Mouse (Mus musculus) CH12.LX (cell line): ENCODE measurements around the gene Lrp11. TPM values are rescaled to one million over a fixed set of nuclear protein-coding genes. Genes with fewer than 3 reads are reported as not detected.
A peak's percentile ranks its signal among the peaks of the same experiment; 100 is the strongest.

Source experiments
- DNase-seq: peaks from one replicate; pipeline ENCODE4 v3.0.0-alpha.2; 2013; ENCODE audit errors: extremely low read depth
- H3K27ac ChIP-seq: 2 replicates; pipeline ENCODE4 v1.5.1; 2012; ENCODE audit warnings: low read depth, mild to moderate bottlenecking, control low read depth, moderate library complexity; ENCODE audit not compliant: insufficient read depth
- H3K27me3 ChIP-seq: replicated peaks from 2 replicates; pipeline ENCODE3; 2012; ENCODE audit warnings: inconsistent platforms
- H3K36me3 ChIP-seq, 2 experiments: replicated peaks in 1 of 2; 2 replicates each; pipeline versions ENCODE3 to v1.6.1; 2012; ENCODE audit warnings: inconsistent platforms in 1 of 2, low read length in 1 of 2, mild to moderate bottlenecking in 1 of 2, mixed read lengths in 1 of 2, moderate library complexity in 1 of 2; ENCODE audit not compliant: control insufficient read depth in 1 of 2, insufficient read depth in 1 of 2
- H3K4me1 ChIP-seq, 2 experiments: 2 replicates each; pipeline ENCODE4 v1.6.1; 2012; ENCODE audit warnings: inconsistent platforms in 1 of 2, moderate library complexity in 1 of 2; ENCODE audit not compliant: insufficient read depth in 2 of 2, control insufficient read depth in 1 of 2
- H3K4me2 ChIP-seq: 2 replicates; pipeline ENCODE4 v1.6.1; 2012; ENCODE audit warnings: low read depth, mild to moderate bottlenecking, control low read depth; ENCODE audit not compliant: poor library complexity, insufficient read depth, severe bottlenecking
- H3K4me3 ChIP-seq, 3 experiments: fragments of 150-350 bp in 1 of 3; sonication (generic) in 1 of 3; replicated peaks in 1 of 3; 2 replicates each; pipeline versions ENCODE3 to v1.5.1; 2011 to 2012; ENCODE audit warnings: low read depth in 2 of 3, low read length in 2 of 3, mild to moderate bottlenecking in 2 of 3, moderate library complexity in 2 of 3, control low read depth in 1 of 3, improper control_type of control experiment in 1 of 3, inconsistent platforms in 1 of 3, mixed read lengths in 1 of 3; ENCODE audit not compliant: poor library complexity in 1 of 3
- H3K79me2 ChIP-seq: replicated peaks from 2 replicates; pipeline ENCODE4 v1.6.1; 2012; ENCODE audit warnings: mild to moderate bottlenecking, moderate library complexity; ENCODE audit not compliant: control insufficient read depth, poor library complexity, insufficient read depth, severe bottlenecking; ENCODE audit errors: extremely low read depth
- H3K9ac ChIP-seq: 2 replicates; pipeline ENCODE4 v1.6.1; 2012; ENCODE audit warnings: low read depth, mild to moderate bottlenecking, control low read depth, moderate library complexity; ENCODE audit not compliant: insufficient read depth
- H3K9me3 ChIP-seq: replicated peaks from 2 replicates; pipeline ENCODE3; 2012; ENCODE audit warnings: low read length, inconsistent platforms, mixed read lengths
- BHLHE40 ChIP-seq: IDR thresholded peaks from 2 replicates; pipeline ENCODE4 v1.6.1; 2011; ENCODE audit warnings: mild to moderate bottlenecking, low read depth, low read length, improper control_type of control experiment
- CTCF ChIP-seq, 2 experiments: IDR thresholded peaks in 1 of 2; conservative IDR thresholded peaks in 1 of 2; 2 replicates each; pipeline ENCODE4 v1.5.1; 2011 to 2012; ENCODE audit warnings: low read depth in 2 of 2, low read length in 2 of 2, improper control_type of control experiment in 1 of 2, inconsistent platforms in 1 of 2, mild to moderate bottlenecking in 1 of 2, moderate library complexity in 1 of 2
- E2F4 ChIP-seq: IDR thresholded peaks from 2 replicates; pipeline ENCODE4 v1.6.1; 2011; ENCODE audit warnings: low read depth, low read length, improper control_type of control experiment; ENCODE audit not compliant: insufficient replicate concordance
- ELF1 ChIP-seq: IDR thresholded peaks from 2 replicates; pipeline ENCODE4 v1.6.1; 2014; ENCODE audit warnings: low read depth, mild to moderate bottlenecking, inconsistent platforms, low read length, improper control_type of control experiment
- EP300 ChIP-seq: IDR thresholded peaks from 2 replicates; pipeline ENCODE4 v1.6.1; 2011; ENCODE audit warnings: low read length, improper control_type of control experiment
- IRF4 ChIP-seq: IDR thresholded peaks from 2 replicates; pipeline ENCODE4 v1.6.1; 2014; ENCODE audit warnings: low read depth, mild to moderate bottlenecking, inconsistent platforms, low read length, improper control_type of control experiment
- JUND ChIP-seq: conservative IDR thresholded peaks from 2 replicates; pipeline ENCODE4 v1.6.1; 2011; ENCODE audit warnings: low read depth, low read length, improper control_type of control experiment
- MXI1 ChIP-seq: IDR thresholded peaks from 2 replicates; pipeline ENCODE4 v1.6.1; 2011; ENCODE audit warnings: mild to moderate bottlenecking, low read depth, low read length, improper control_type of control experiment
- MYC ChIP-seq: IDR thresholded peaks from 2 replicates; pipeline ENCODE4 v1.6.1; 2011; ENCODE audit warnings: low read depth, mild to moderate bottlenecking, improper control_type of control experiment, low read length
- NELFE ChIP-seq: IDR thresholded peaks from 2 replicates; pipeline ENCODE4 v1.6.1; 2011; ENCODE audit warnings: low read depth, low read length, improper control_type of control experiment
- NRF1 ChIP-seq: IDR thresholded peaks from 2 replicates; pipeline ENCODE4 v1.6.1; 2014; ENCODE audit warnings: low read depth, mild to moderate bottlenecking, inconsistent platforms, low read length, improper control_type of control experiment, moderate library complexity
- PAX5 ChIP-seq: IDR thresholded peaks from 2 replicates; pipeline ENCODE4 v1.6.1; 2012; ENCODE audit warnings: low read length, inconsistent platforms, mixed read lengths
- POLR2A ChIP-seq: IDR thresholded peaks from 2 replicates; pipeline ENCODE4 v1.6.1; 2011; ENCODE audit warnings: low read depth, mild to moderate bottlenecking, improper control_type of control experiment, low read length
- RAD21 ChIP-seq: IDR thresholded peaks from 2 replicates; pipeline ENCODE4 v1.6.1; 2011; ENCODE audit warnings: low read depth, mild to moderate bottlenecking, low read length, improper control_type of control experiment, moderate library complexity
- SIN3A ChIP-seq: IDR thresholded peaks from 2 replicates; pipeline ENCODE4 v1.6.1; 2012; ENCODE audit warnings: low read length, improper control_type of control experiment, inconsistent platforms
- SMC3 ChIP-seq: IDR thresholded peaks from 2 replicates; pipeline ENCODE4 v1.6.1; 2011; ENCODE audit warnings: low read depth, low read length, improper control_type of control experiment
- TBP ChIP-seq: conservative IDR thresholded peaks from 2 replicates; pipeline ENCODE4 v1.6.1; 2011; ENCODE audit warnings: low read depth, low read length, improper control_type of control experiment
- USF1 ChIP-seq: IDR thresholded peaks from 2 replicates; pipeline ENCODE4 v1.6.1; 2014; ENCODE audit warnings: low read depth, mild to moderate bottlenecking, inconsistent platforms, low read length, improper control_type of control experiment
- ZC3H11A ChIP-seq: IDR thresholded peaks from 2 replicates; pipeline ENCODE4 v1.6.1; 2012; ENCODE audit warnings: low read depth, mild to moderate bottlenecking, inconsistent platforms, low read length, improper control_type of control experiment
- ZKSCAN1 ChIP-seq: IDR thresholded peaks from 2 replicates; pipeline ENCODE4 v1.6.1; 2012; ENCODE audit warnings: low read depth, inconsistent platforms, low read length, improper control_type of control experiment, borderline replicate concordance
- ZMIZ1 ChIP-seq: IDR thresholded peaks from 2 replicates; pipeline ENCODE4 v1.6.1; 2012; ENCODE audit warnings: low read depth, mild to moderate bottlenecking, inconsistent platforms, low read length, improper control_type of control experiment
- ZNF384 ChIP-seq: IDR thresholded peaks from 2 replicates; pipeline ENCODE4 v1.6.1; 2012; ENCODE audit warnings: low read depth, low read length, improper control_type of control experiment, inconsistent platforms
- dilution Hi-C: fragments of 300-500 bp; cut with MboI; formaldehyde crosslinking; loops from 2 replicates; pipeline ENCODE4 v1.14.3; 2020; ENCODE audit warnings: low sequenced_read_pairs; ENCODE audit not compliant: extremely low pct_unique_long_range_greater_than_20kb, extremely low pct_ligation_motif_present
- in situ Hi-C: fragments of 300-500 bp; cut with MboI; formaldehyde crosslinking; loops from 3 replicates; pipeline ENCODE4 v1.14.3; 2019; ENCODE audit warnings: low sequenced_read_pairs, low pct_ligation_motif_present, low pct_unique_long_range_greater_than_20kb, mixed read lengths
- polyA plus RNA-seq: library from polyadenylated mRNA; unstranded; fragments of >175 nt; gene quantifications from 2 replicates; pipeline ENCODE4 v1.2.1, GENCODE M21; 2012; ENCODE audit warnings: low read depth; ENCODE audit not compliant: insufficient read length
- total RNA-seq, 2 experiments: library from RNA; depleted of rRNA; stranded (reverse); fragments of 300-350 nt in 1 of 2; fragments of >200 nt in 1 of 2; gene quantifications; 2 replicates each; pipeline ENCODE4 v1.2.3; 2012 to 2014

The Lrp11 gene
- total and polyA plus RNA-seq, 3 experiments: 4.7 to 6.0 (median 4.9) TPM

DNA sequence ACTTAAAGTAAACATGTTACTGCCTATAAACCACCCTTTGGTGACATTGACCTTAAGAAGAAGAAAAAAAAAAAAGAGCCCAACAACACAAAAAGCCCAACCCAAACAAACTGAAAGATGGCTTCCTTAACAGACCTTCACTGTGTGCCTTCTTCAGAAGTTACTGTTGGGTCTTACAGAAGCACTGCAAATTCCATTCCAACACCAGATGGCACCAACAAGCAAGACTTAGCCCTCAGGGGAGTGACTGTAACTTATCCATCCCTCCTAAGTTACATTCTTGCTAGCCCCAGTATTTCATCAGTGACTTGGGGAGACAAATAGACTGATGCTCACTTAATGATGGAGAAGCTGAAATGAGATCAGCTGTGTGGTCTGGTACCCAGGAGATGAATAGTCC lies 11.6 kb upstream of the Lrp11 start:
- no peaks in the 10 kb centered on the region for H3K79me2 ChIP-seq
- H3K4me3 ChIP-seq: no peak overlapping the region
- H3K9ac ChIP-seq: no peak overlapping the region
- peak; percentile 70 for DNase-seq
- no peak overlapping the region for H3K27ac ChIP-seq
- H3K27me3 ChIP-seq: no peaks in the 10 kb centered on the region
- no peak overlapping the region for H3K4me2 ChIP-seq
- peaks cover 9 to 18% of the 10 kb centered on the region in 2 experiments for H3K4me1 ChIP-seq
- no peak for TF ChIP-seq PAX5
- peak; percentile 15; the same call in 1 of the 2 replicates for TF ChIP-seq ZC3H11A
- TF ChIP-seq ELF1: no peak
- TF ChIP-seq NELFE: peak; percentile 43; the same call in 1 of the 2 replicates
- TF ChIP-seq CTCF (conservative IDR thresholded peaks at IDR 0.05 in 1 of 2, IDR thresholded peaks at IDR 0.05 in 1 of 2; ENCODE audit: low read depth in 2 of 2, low read length in 2 of 2): peak; percentile 22 to 93; a peak in 2 of 4 replicates
- TF ChIP-seq ZNF384: 0 out of 2 replicates have a peak, but pooled peaks have one; percentile 26
- peak; percentile 87 for TF ChIP-seq SMC3
- no peak for TF ChIP-seq IRF4
- TF ChIP-seq SIN3A: no peak
- no peak for TF ChIP-seq MXI1
- TF ChIP-seq ZKSCAN1: no peak
- TF ChIP-seq EP300: no peak
- TF ChIP-seq RAD21: peak; percentile 93
- in situ Hi-C loops: no loop called here
- no peaks in the 10 kb centered on the region for H3K36me3 ChIP-seq
- no peaks in the 10 kb centered on the region for H3K9me3 ChIP-seq
- dilution Hi-C loops: no loop called here

DNA sequence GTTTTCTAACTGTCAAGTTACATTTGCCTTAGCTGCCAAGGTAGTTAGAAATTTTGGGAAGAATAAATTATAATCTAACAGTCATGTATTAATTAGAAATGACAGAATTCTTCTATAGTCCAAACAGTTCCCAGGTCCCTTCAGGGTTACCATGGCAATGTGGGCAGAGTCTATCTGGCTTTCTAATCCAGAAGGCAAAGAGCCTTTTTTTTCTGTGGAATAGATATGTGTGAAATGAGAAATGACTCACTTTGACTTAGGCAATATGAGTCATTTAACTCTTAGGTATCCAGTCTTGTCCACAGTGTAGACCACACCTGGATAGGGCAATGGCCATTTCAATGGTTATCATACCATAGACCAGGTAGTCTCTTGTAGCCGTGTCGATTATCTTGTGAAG lies 8.2 kb upstream of the Lrp11 start:
- Histone ChIP-seq H3K4me1 (peaks cover 11 to 18% of the 10 kb centered on the region in 2 experiments), H3K4me2 (no peak overlapping the region), H3K79me2 (no peaks in the 10 kb centered on the region), H3K27me3 (peaks cover 1% of the 10 kb centered on the region), H3K9me3 (no peaks in the 10 kb centered on the region), H3K9ac (no peak overlapping the region), H3K36me3 (no peaks in the 10 kb centered on the region), H3K4me3 (no peak overlapping the region), H3K27ac (no peak overlapping the region)
- no peak for DNase-seq
- dilution Hi-C loops: no loop called here
- in situ Hi-C loops: no loop called here
- TF ChIP-seq ELF1 (no peak), NELFE (no peak), MYC (no peak), POLR2A (no peak), E2F4 (no peak), NRF1 (no peak), BHLHE40 (no peak), CTCF (conservative IDR thresholded peaks at IDR 0.05 in 1 of 2, IDR thresholded peaks at IDR 0.05 in 1 of 2; ENCODE audit: low read depth in 2 of 2, low read length in 2 of 2) (no peak), USF1 (no peak), JUND (no peak), TBP (no peak), ZMIZ1 (no peak)
